Comparison of ENCODE assay signal across 18 mouse cellular contexts in genomic region chr10:83540092-83540491, GRCm38 (mm10). TPM values are rescaled to one million over a fixed set of nuclear protein-coding genes. Genes with fewer than 3 reads are reported as not detected.
DNase-seq lines count a peak whose midpoint lies in the region; ATAC-seq and TF ChIP-seq lines count a peak whose summit lies in the region.
"Had no signal": no experiment of that assay in that cellular context is flagged by ENCODE, and none has a peak within 500 bp of the region (broad histone marks: within the 10 kb centered on the region; RNA-seq: fewer than 3 reads in every experiment).

No protein-coding gene starts in this region.

- H3K27me3 ChIP-seq in MEL (ENCODE audit: control insufficient read depth in 1 of 2, insufficient read depth in 2 of 2, low read length in 2 of 2): no peaks in the 10 kb centered on the region
- no peaks in the 10 kb centered on the region; the same call in 1 of the 2 replicates for H3K27me3 ChIP-seq in embryonic facial prominence, embryonic 14.5 days (replicated peaks; ENCODE audit: control insufficient read depth, insufficient read depth, low read length)

- H3K4me3 ChIP-seq in MEL (ENCODE audit: control insufficient read depth in 1 of 2, insufficient read depth in 1 of 2, low read depth in 2 of 2, low read length in 2 of 2): no peak overlapping the region
- no peak overlapping the region for H3K4me3 ChIP-seq in embryonic facial prominence, embryonic 14.5 days (ENCODE audit: low read depth, low read length)
- H3K4me3 ChIP-seq: embryonic facial prominence, embryonic 13.5 days; hindbrain, embryonic 10.5 days; layer of hippocampus, adult 2 months; liver, embryonic 15.5 days had no signal

- no peak for TF ChIP-seq EP300 in MEL (IDR thresholded peaks at IDR 0.05; ENCODE audit: low read depth in 1 of 2, low read length in 2 of 2)

- no peak overlapping the region for H3K27ac ChIP-seq in MEL (ENCODE audit: control insufficient read depth, low read depth, low read length)
- no peak overlapping the region for H3K27ac ChIP-seq in embryonic facial prominence, embryonic 14.5 days (replicated peaks; ENCODE audit: low read depth, low read length)
- H3K27ac ChIP-seq: embryonic facial prominence, embryonic 13.5 days; hindbrain, embryonic 10.5 days; layer of hippocampus, adult 2 months; liver, embryonic 15.5 days; macrophage had no signal

- no peaks in the 10 kb centered on the region for H3K9me3 ChIP-seq in MEL (replicated peaks; ENCODE audit: insufficient read depth, low read length)
- no peaks in the 10 kb centered on the region for H3K9me3 ChIP-seq in embryonic facial prominence, embryonic 14.5 days (ENCODE audit: control insufficient read depth, low read length)
- H3K9me3 ChIP-seq: embryonic facial prominence, embryonic 13.5 days; hindbrain, embryonic 10.5 days; liver, embryonic 15.5 days had no signal

- H3K79me2 ChIP-seq in MEL (ENCODE audit: control insufficient read depth, insufficient read depth, low read length, poor library complexity): peaks cover 12% of the 10 kb centered on the region

- no peak for TF ChIP-seq POLR2A in MEL (IDR thresholded peaks at IDR 0.05; ENCODE audit: control insufficient read depth in 1 of 2, insufficient read depth in 1 of 2, low read depth in 1 of 2, low read length in 2 of 2, poor library complexity in 1 of 2)

- no peaks in the 10 kb centered on the region; a peak in 1 of 4 replicates for H3K4me1 ChIP-seq in MEL (ENCODE audit: control insufficient read depth in 1 of 2, insufficient read depth in 2 of 2, low read length in 2 of 2)
- peaks cover 6% of the 10 kb centered on the region for H3K4me1 ChIP-seq in embryonic facial prominence, embryonic 14.5 days (ENCODE audit: control insufficient read depth, insufficient read depth, low read length)

- 28% methylated on average over 3 of the region's 3 CpGs for WGBS in embryonic facial prominence, embryonic 14.5 days

- no peak overlapping the region for H3K4me2 ChIP-seq in embryonic facial prominence, embryonic 14.5 days (ENCODE audit: low read depth, low read length)
- H3K4me2 ChIP-seq: embryonic facial prominence, embryonic 13.5 days; liver, embryonic 15.5 days had no signal

- no peak for ATAC-seq in embryonic facial prominence, embryonic 14.5 days (ENCODE audit: low read depth)
- ATAC-seq: CD4-positive, CD25-positive, alpha-beta regulatory T cell, adult 4 months; forebrain, embryonic 16.5 days had no signal

- intact Hi-C loops in left cerebral cortex, postnatal 4 days (cut with DNase I): no loop called here
- intact Hi-C loops in left cerebral cortex, postnatal 36 days (cut with DNase I): loop anchor here (10.0 kb wide), 2 partner anchors 635 to 775 kb away; partner anchors contain the start of gene Nfyb

- peak; percentile 36 for DNase-seq in heart, adult 11 months
- no peak for DNase-seq in heart, adult 8-10 months (ENCODE audit: low spot score)
- peak; percentile 48 for DNase-seq in left cerebral cortex, postnatal 4 days
- DNase-seq in left cerebral cortex, postnatal 36 days (ENCODE audit: low spot score in 2 of 2): no peak
- peak; percentile 81 for DNase-seq in MEL (ENCODE audit: low read depth, low spot score)
- peak; percentile 81 for DNase-seq in embryonic facial prominence, embryonic 14.5 days (ENCODE audit: low spot score)
- no peak for DNase-seq in right cerebral cortex, adult 18-20 months
- DNase-seq in layer of hippocampus, postnatal 10 days (ENCODE audit: low spot score in 2 of 2): no peak
- DNase-seq: cerebellum, adult 11-12 months; gastrocnemius, postnatal 36 days; kidney, adult 11 months had no signal

- H3K9ac ChIP-seq in MEL (ENCODE audit: control insufficient read depth, low read depth, low read length, poor library complexity, severe bottlenecking): no peak overlapping the region
- H3K9ac ChIP-seq in embryonic facial prominence, embryonic 14.5 days (ENCODE audit: low read depth, low read length): no peak overlapping the region
- H3K9ac ChIP-seq: embryonic facial prominence, embryonic 13.5 days; liver, embryonic 15.5 days had no signal

- TF ChIP-seq CTCF in MEL (IDR thresholded peaks at IDR 0.05 in 2 of 3, conservative IDR thresholded peaks at IDR 0.05 in 1 of 3; ENCODE audit: control insufficient read depth in 1 of 3, insufficient read depth in 1 of 3, low read depth in 2 of 3, low read length in 3 of 3, poor library complexity in 1 of 3, severe bottlenecking in 1 of 3): no peak

- TF ChIP-seq RAD21 in MEL (IDR thresholded peaks at IDR 0.05; ENCODE audit: low read depth, low read length): no peak

- H3K36me3 ChIP-seq in MEL (ENCODE audit: control insufficient read depth in 1 of 2, insufficient read depth in 2 of 2, low read length in 2 of 2): peaks cover 0 to 8% of the 10 kb centered on the region in 2 experiments; a peak in 2 of 4 replicates
- no peaks in the 10 kb centered on the region for H3K36me3 ChIP-seq in embryonic facial prominence, embryonic 14.5 days (ENCODE audit: control insufficient read depth, insufficient read depth, low read length)
- H3K36me3 ChIP-seq: embryonic facial prominence, embryonic 13.5 days; hindbrain, embryonic 10.5 days; liver, embryonic 15.5 days had no signal

TF ChIP-seq in MEL, 35 proteins besides CTCF, POLR2A, EP300 and RAD21:
- TF ChIP-seq GATA1 (IDR thresholded peaks at IDR 0.05; ENCODE audit: low read depth, low read length) (0 out of 2 replicates have a peak, but pooled peaks have one; percentile 9), NELFE (IDR thresholded peaks at IDR 0.05; ENCODE audit: low read depth, low read length) (no peak), POLR2AphosphoS5 (IDR thresholded peaks at IDR 0.05; ENCODE audit: borderline replicate concordance, low read depth, low read length) (no peak), KAT2A (conservative IDR thresholded peaks at IDR 0.05; ENCODE audit: low read depth, low read length) (no peak), SIN3A (IDR thresholded peaks at IDR 0.05; ENCODE audit: low read length) (0 out of 2 replicates have a peak, but pooled peaks have one; percentile 17), E2F4 (IDR thresholded peaks at IDR 0.05; ENCODE audit: borderline replicate concordance, low read depth, low read length) (no peak)

RNA-seq across cellular contexts. Expression of gene Washc4, which starts 3.5 kb away (rescaled TPM):
- 10 to 100 TPM; 12.3 to 14.9 (median 12.9) TPM for total RNA-seq in heart, adult 8-10 months (2022)
- 10 to 100 TPM; 26.1 to 27.0 TPM for total RNA-seq in left cerebral cortex, postnatal 4 days (2021)
- 10 to 100 TPM; 22.3 to 25.2 TPM for total RNA-seq in left cerebral cortex, postnatal 36 days (2021)
- total RNA-seq in MEL (2012; rRNA removed): 16.2 and 18.5 TPM in 2 replicates
- polyA plus RNA-seq in MEL (2012; ENCODE audit: insufficient read depth in 1 of 2, insufficient read length in 2 of 2, low read depth in 1 of 2, low replicate concordance in 2 of 2, missing spikeins in 1 of 2): 10 to 100 TPM in 1 of 2 experiments, not detected in 1; 13.6 TPM
- 41.4 and 42.9 TPM in 2 replicates for polyA plus RNA-seq in embryonic facial prominence, embryonic 14.5 days (2014; fragmentation: Nextera tagmentation; extraction: Ambion mirVana)
- total RNA-seq in layer of hippocampus, postnatal 10 days (2021): 10 to 100 TPM; 24.5 to 24.8 TPM

RNA-seq across cellular contexts. Expression of gene Aldh1l2, which starts 6.2 kb away (rescaled TPM):
- 10 to 100 TPM in 3 of 4 experiments, 1 to 10 TPM in 1; 9.5 to 14.1 (median 13.7) TPM for total RNA-seq in heart, adult 8-10 months (2022)
- total RNA-seq in left cerebral cortex, postnatal 4 days (2021): 10 to 100 TPM; 33.6 to 33.9 TPM
- total RNA-seq in left cerebral cortex, postnatal 36 days (2021): 1 to 10 TPM; 1.6 to 2.1 TPM
- total RNA-seq in MEL (2012; rRNA removed): 1.0 and 4.8 TPM in 2 replicates
- polyA plus RNA-seq in MEL (2012; ENCODE audit: insufficient read depth in 1 of 2, insufficient read length in 2 of 2, low read depth in 1 of 2, low replicate concordance in 2 of 2, missing spikeins in 1 of 2): 10 to 100 TPM in 1 of 2 experiments, 1 to 10 TPM in 1; 6.7 to 24.0 TPM
- 5.6 and 6.5 TPM in 2 replicates for polyA plus RNA-seq in embryonic facial prominence, embryonic 14.5 days (2014; fragmentation: Nextera tagmentation; extraction: Ambion mirVana)
- 1 to 10 TPM; 8.4 to 8.9 TPM for total RNA-seq in layer of hippocampus, postnatal 10 days (2021)
- polyA plus RNA-seq: CD4-positive, CD25-positive, alpha-beta regulatory T cell, adult 4 months; macrophage had no signal

Comparison
In these comparisons a context has a peak if more than half of its experiments do, and no peak if none do; other contexts are left out.
1. DNase-seq: peak in heart, adult 11 months (single experiment), left cerebral cortex, postnatal 4 days (single experiment), MEL (single experiment) and embryonic facial prominence, embryonic 14.5 days (single experiment); none in heart, adult 8-10 months (single experiment), left cerebral cortex, postnatal 36 days (0 of 2), right cerebral cortex, adult 18-20 months (single experiment) and layer of hippocampus, postnatal 10 days (0 of 2).